Mouse (Mus musculus): ENCODE measurements around the gene Btbd6.

- TF ChIP-seq CTCF (IDR thresholded peaks at IDR 0.05; ENCODE audit: control insufficient read depth, insufficient read depth, insufficient replicate concordance, low read depth, low read length) = no peak
- TF ChIP-seq POLR2A (IDR thresholded peaks at IDR 0.05; ENCODE audit: control insufficient read depth, low read depth, low read length) = no peak
These were observed 41.2 kb downstream of the Btbd6 start for GRCm38 (mm10) chr12:113017429-113017984.

All from testis, adult 2 months (tissue).